Mouse (Mus musculus) embryo, embryonic 9.5 days (tissue): ENCODE measurements around the gene Tmem256.

Source experiments
- DNase-seq: peaks from one replicate; pipeline ENCODE4 v3.0.0-alpha.2; 2017; ENCODE audit errors: extremely low spot score

Tmem256 gene

GRCm38 (mm10) chr11:69837952-69838713 lies at the start of gene Tmem256:
Gene Tmem256 (plus strand): TSS chr11:69838514.
- peak; percentile 99 for DNase-seq

DNA sequence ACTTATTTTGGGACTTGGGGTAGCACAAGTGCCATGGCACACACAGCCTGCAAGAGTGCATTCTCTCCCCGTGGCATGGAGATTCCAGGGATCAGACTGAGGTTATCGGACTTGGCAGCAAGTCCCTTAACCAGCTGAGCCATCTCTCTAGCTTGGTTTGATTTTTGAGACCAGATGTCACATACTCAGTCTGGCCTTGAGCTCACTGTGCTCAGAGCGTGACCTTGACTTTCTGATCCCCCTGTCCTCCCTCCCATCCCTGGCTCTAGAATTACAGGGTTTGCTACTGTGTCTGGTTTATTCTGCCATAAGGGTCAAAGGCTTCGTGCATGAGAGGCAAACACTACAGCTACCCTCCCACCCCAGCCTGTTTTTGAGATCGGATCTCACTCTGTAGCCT lies 48.9 kb upstream of the Tmem256 start:
- DNase-seq = no peak

- DNase-seq = no peak
Observed at GRCm38 (mm10) chr11:69791420-69791819, 46.9 kb upstream of the Tmem256 start.

GRCm38 (mm10) chr11:69793429-69793828 lies 44.9 kb upstream of the Tmem256 start:
- DNase-seq = no peak

GRCm38 (mm10) chr11:69795168-69795982 lies 42.9 kb upstream of the Tmem256 start, which contains the start of gene Chrnb1:
Gene Chrnb1 (minus strand): TSS chr11:69795943.
- peak; percentile 87 for DNase-seq

- DNase-seq = no peak
Observed at GRCm38 (mm10) chr11:69795983-69796435, 42.3 kb upstream of the Tmem256 start.

DNA sequence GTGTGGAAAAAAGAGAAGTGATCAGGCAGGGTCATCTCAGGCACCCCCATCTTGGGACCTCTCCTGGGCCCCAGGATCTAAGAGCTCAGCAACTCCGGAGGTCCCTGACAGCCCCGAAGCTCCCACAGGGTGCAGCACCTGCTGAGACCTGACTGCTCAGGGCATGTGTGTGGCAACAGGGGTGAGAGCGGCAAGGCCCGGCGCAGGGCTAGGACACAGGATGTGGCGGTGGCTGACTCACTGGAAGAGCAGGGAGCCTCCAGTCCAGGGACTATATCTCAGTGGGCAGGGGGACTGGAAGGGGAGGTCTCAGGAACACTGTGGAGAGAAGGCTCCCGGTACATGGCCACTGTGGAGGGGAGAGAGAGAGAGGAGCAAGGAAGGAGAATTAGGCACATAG lies 40.4 kb upstream of the Tmem256 start:
- DNase-seq = no peak

DNA sequence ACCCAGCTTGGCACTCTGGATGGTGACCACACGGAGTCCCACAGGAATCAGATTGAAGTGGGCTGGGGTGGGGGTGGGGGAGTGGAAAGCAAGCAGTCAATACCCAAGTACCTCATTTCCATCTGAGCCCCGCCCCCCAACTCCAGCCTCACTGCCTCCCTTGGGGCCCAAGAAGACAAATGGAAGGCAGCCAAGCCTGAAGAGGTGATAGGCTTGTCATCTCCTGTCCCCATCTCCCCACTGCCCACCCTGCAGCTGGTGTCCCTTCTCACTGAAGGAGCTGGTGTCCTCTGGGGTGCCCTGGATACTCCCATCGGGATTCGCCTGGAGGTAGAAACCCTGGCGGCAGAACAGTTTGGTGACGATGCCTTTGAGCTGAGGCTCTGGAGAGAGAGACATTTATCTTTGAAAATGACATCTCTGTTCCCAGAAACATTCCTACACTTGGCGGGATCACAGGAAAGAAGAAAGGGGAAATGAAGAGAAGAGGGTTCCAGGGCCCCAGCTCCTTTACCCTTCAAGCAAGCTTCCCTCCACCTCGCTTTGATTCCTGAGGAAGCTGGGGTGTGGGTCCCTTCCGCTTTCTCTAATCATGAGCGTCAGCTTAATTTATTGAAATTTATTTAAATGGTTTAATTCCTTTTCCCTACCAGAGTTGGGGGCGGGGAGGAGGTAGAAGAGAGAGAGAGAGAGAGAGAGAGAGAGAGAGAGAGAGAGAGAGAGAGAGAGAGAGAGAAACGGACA lies 38.7 kb upstream of the Tmem256 start:
- no peak for DNase-seq

- DNase-seq = no peak
Observed at GRCm38 (mm10) chr11:69800138-69800391, 38.2 kb upstream of the Tmem256 start.

GRCm38 (mm10) chr11:69800392-69801197 lies 37.7 kb upstream of the Tmem256 start:
- peak; percentile 90 for DNase-seq

DNA sequence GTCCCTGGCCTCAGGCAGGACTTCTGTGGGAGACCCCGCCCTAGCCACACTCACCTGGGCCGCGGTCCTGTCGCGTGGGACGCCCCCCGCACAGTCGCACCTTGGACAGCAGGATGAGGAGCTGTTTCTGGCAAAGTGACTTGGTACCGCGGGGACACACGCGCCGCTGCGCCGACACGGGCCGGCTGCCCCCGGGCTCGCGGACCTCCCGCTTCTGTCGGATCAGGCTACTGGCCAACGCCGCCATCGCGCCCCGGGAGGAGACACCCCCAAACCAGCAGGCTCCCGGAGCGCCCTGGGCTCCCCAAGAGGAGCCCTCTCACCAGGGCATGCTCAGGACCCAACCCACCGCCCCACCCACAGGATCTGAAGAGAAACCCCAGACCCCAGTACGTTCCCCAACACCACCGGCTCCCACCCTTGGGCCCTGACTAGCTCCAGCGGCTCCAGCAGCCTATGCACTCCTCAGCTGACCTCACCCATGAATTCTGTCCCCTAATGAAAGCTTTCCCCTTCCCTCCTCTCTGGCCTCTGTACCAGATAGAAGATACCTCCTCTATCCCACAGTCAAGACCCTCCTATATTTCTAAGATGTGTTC lies 36.8 kb upstream of the Tmem256 start, which contains the start of gene Fgf11:
Fgf11 (minus strand) TSS at position 479 of the 599 bp plus-strand sequence.
- DNase-seq = no peak

DNA sequence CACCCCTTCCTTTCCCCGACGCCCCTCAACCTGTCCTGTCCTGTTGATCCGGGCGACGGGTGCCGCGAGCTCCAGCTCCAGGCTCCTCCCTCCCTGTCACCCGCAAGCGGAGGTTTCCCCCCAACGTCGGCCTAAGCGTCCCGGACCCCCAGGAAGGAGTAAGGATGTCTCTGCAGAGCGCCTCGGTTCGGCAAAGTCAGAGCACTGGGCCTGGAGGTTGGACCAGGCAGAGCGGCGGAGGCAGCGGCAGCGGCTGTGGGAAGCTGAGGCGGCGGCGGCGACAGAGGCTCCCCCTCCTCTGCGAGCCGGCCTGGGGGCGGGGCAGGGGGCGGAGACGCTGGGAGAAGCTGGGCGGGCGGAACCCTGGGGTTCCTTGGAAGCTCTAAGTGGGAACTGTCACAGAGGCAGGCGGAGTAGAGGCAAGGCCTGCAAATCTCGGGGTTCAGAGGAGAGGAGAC lies 35.6 kb upstream of the Tmem256 start:
- peak; percentile 83 for DNase-seq

DNA sequence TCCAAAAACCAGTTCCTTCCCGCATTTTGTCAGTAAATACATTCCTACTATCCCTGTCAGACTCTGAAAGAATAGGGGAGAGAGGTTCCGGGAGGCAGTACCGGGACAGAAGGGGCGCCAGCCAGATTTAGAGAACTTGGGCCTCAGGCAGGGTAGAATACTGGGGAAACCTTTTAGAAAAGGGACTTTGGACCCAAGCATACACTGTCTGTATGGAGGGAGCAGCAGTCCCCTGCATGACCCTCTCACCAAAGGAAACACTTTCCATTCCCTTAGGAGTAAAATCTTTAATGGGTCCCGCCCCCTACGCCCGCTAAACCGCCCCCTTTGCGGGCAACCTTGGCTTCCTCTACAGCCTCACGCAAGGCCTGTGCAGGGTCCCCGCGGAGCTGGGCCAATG lies 35.0 kb upstream of the Tmem256 start:
- no peak for DNase-seq

- DNase-seq = peak; percentile 68
Observed at GRCm38 (mm10) chr11:69803786-69804651, 34.3 kb upstream of the Tmem256 start.

DNA sequence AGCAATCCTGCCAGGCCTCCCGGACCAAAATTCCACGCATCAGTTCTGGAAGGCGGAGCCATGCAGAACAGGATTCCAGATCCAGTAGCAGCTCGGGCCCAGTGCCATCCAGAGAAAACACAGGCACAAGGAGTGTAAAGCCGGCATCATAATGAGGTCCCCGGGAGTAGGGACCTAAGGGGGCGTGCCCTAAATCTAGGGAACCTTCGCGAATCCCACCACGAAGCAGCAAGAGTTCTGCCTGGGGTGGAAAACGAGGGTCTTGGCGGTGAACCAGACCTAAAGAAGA lies 33.7 kb upstream of the Tmem256 start:
- DNase-seq = peak; percentile 10

- DNase-seq = peak; percentile 13
Observed at GRCm38 (mm10) chr11:69804972-69805909, 33.1 kb upstream of the Tmem256 start, which contains the start of gene Tmem102. Gene Tmem102 (minus strand): TSS chr11:69805624.

GRCm38 (mm10) chr11:69806378-69806777 lies 31.9 kb upstream of the Tmem256 start:
- no peak for DNase-seq

DNA sequence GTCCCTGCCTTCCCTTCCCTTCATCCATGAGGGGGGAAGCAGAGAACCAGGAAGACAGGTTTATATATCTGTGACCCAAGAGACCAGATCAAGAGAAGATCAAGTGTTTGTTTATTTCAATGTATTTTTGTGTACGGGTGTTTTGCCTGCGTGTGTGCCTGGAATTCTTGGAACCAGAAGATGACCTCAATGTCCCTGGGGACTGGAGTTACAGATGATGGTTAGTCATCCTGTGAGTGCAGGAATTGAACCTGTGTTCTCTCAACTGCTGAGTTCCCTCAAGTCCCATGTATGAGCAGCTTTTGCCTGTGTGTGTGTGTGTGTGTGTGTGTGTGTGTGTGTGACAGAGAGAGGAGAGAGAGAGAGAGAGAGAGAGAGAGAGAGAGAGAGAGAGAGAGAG lies 30.7 kb upstream of the Tmem256 start:
- DNase-seq = no peak

GRCm38 (mm10) chr11:69810280-69810679 lies 28.0 kb upstream of the Tmem256 start:
- no peak for DNase-seq
